Mouse (Mus musculus) left cerebral cortex, adult 9 months (tissue): ENCODE results near the gene Trim42.

Experiments
- DNase-seq, 2 experiments: peaks; one replicate each; pipeline ENCODE4 v3.0.0; 2022; ENCODE audit warnings: low spot score in 2 of 2

The Trim42 gene

GRCm38 (mm10) chr9:97369591-97369990 is at the start of gene Trim42:
Trim42 (minus strand) TSS chr9:97369958.
- no peak for DNase-seq

- no peak for DNase-seq
Observed at GRCm38 (mm10) chr9:97414876-97415668, 45.3 kb upstream of the Trim42 start.

- no peak for DNase-seq
Observed at GRCm38 (mm10) chr9:97408142-97408541, 38.4 kb upstream of the Trim42 start.

- no peak for DNase-seq
Observed at GRCm38 (mm10) chr9:97356441-97356840, 13.3 kb downstream of the Trim42 start.

GRCm38 (mm10) chr9:97344767-97345297 is 24.9 kb downstream of the Trim42 start:
- no peak for DNase-seq

- DNase-seq: no peak
Observed at GRCm38 (mm10) chr9:97341772-97342171, 28.0 kb downstream of the Trim42 start.

GRCm38 (mm10) chr9:97322846-97323245 is 46.9 kb downstream of the Trim42 start:
- peak in 1 of 2 experiments; percentile 27 for DNase-seq

GRCm38 (mm10) chr9:97322120-97322519 is 47.6 kb downstream of the Trim42 start:
- no peak for DNase-seq

- DNase-seq: no peak
Observed at GRCm38 (mm10) chr9:97315421-97316055, 54.2 kb downstream of the Trim42 start.

GRCm38 (mm10) chr9:97311614-97312013 is 58.1 kb downstream of the Trim42 start:
- DNase-seq: no peak

GRCm38 (mm10) chr9:97309509-97310053 is 60.2 kb downstream of the Trim42 start:
- DNase-seq: no peak

GRCm38 (mm10) chr9:97307705-97308485 is 61.9 kb downstream of the Trim42 start:
- no peak for DNase-seq
